Mouse (Mus musculus): ENCODE results near the gene Nipal1.

- TF ChIP-seq CTCF (IDR thresholded peaks at IDR 0.05; ENCODE audit: extremely low read depth, insufficient read depth, insufficient read length, insufficient replicate concordance), result no peak
- TF ChIP-seq POLR2A (IDR thresholded peaks at IDR 0.05; ENCODE audit: low read depth, low read length), result no peak
These were observed 42.0 kb downstream of the Nipal1 start for GRCm38 (mm10) chr5:72689556-72689955.
